Mouse (Mus musculus) G1E (cell line): ENCODE results near the gene Sorcs1.

ENCODE experiments used
- CTCF ChIP-seq: IDR thresholded peaks from 2 replicates; pipeline ENCODE4 v1.5.1; 2012; ENCODE audit warnings: low read depth, low read length, inconsistent platforms, mixed read lengths
- GATA1 ChIP-seq: IDR thresholded peaks from 2 replicates; pipeline ENCODE4 v1.6.1; 2012; ENCODE audit warnings: borderline replicate concordance, low read length, inconsistent platforms, mixed read lengths
- GATA2 ChIP-seq: IDR thresholded peaks from 2 replicates; pipeline ENCODE4 v1.6.1; 2012; ENCODE audit warnings: low read depth, low read length, inconsistent platforms, borderline replicate concordance
- TAL1 ChIP-seq: conservative IDR thresholded peaks from 2 replicates; pipeline ENCODE4 v1.6.1; 2012; ENCODE audit warnings: low read depth, low read length, inconsistent platforms, mixed read lengths

DNA sequence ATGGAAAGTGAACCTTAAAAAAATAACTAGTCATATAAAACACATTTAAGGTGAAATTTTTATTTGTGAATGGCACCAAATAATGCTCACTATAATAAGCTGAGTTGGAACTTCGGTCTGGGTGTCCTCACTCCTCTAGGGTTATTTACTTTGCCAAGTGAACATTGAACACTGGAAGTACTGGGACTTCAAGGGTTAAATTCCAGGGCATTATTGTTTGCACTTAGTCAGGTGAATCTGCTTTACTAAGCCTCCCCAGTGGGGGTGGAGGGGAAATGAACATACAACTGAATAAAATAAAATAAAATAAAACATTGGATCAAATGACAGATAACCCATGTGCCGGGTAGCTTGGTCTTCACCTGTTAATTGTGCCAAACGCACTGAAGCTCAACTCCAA, 347.3 kb downstream of the Sorcs1 start:
- no peak for TF ChIP-seq GATA1
- no peak for TF ChIP-seq CTCF
- TF ChIP-seq TAL1 = no peak
- TF ChIP-seq GATA2 = no peak
